Mouse (Mus musculus) frontal cortex, adult 2 months (tissue): ENCODE measurements around the gene Lpar4. TPM values are rescaled to one million over a fixed set of nuclear protein-coding genes. Genes with fewer than 3 reads are reported as not detected.

Experiments used
- DNase-seq, 2 experiments: peaks; one replicate each; pipeline ENCODE4 v3.0.0; 2022; ENCODE audit warnings: low spot score in 1 of 2; ENCODE audit errors: extremely low spot score in 1 of 2
- polyA plus RNA-seq: library from polyadenylated mRNA; depleted of rRNA; stranded (reverse); fragments of >200 nt; gene quantifications from 2 replicates; pipeline ENCODE4 v1.2.3, GENCODE M21; 2012; rRNA removed

The Lpar4 gene
- polyA plus RNA-seq, result 1.1 and 1.3 TPM in 2 replicates

DNA sequence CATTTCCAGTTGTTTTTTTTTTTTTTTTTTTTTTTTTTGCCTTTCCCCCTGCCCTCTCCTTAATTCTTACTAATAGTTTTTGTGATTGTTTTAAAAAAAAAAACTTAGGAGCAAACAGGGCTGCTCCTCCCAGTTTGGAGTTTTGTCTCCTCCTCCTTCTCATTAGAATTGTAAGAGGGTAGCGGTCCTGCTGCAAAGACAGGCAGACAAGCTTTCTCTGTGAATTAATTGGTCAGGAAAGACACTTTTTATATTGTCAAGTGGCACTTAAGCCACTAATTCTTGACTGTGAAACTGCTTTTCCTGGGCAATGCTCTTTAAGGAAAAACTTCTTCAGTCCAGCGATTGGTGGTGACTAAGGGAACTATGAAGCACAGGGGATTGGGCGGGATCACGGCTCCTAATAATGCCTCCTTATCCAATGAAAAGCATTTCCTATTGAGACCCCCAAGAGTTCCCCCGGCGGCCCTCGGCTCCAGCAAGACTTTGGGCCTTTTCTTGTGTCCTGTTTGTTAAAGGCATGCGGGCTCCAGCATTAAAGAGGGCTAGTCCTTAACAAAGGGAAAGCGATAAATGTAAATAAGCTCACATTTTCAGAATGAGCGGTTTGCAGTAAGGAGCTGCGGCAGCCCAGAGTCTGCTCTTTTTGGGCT is at the start of gene Lpar4:
TSS of gene Lpar4 (plus strand) at position 451 of the 653 bp plus-strand sequence.
- no peak for DNase-seq

DNA sequence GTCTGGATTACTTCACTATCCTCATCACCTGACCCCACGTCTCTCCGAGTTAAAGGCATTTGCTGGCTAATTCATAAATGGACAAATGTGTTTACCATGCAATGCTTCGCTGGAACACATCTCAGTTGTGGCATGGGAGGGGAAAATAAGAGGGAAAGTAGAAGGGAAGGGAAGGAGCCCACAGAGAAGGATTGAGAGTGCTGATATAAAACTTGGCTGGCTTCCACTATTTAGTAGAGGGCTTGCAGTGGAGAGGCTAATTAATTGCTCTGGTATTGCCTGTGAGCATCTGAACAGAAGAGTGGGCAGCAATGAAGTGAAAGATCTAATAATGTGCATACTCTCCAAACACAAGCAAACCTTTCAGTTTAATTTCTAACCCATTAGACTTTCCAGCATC is 49.0 kb upstream of the Lpar4 start:
- no peak for DNase-seq

DNA sequence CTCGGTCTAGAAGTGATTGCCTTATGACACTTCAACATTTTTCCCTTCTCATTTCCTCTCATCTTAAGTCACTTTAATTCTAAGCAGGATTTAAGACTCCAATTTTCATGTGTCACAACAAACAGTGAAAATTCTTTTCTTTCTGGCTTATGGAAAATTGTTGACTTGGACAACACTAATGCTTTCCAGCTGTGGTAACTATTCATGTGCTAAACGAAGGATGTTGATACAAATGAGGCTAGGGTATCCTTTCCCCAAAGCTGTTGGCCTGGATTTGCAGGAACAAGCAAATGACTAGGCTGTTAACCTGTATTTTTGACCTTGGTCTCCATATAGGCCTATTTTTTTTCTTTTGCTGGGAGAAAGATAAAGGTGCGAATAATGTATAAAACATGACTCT is 48.5 kb upstream of the Lpar4 start:
- no peak for DNase-seq

DNA sequence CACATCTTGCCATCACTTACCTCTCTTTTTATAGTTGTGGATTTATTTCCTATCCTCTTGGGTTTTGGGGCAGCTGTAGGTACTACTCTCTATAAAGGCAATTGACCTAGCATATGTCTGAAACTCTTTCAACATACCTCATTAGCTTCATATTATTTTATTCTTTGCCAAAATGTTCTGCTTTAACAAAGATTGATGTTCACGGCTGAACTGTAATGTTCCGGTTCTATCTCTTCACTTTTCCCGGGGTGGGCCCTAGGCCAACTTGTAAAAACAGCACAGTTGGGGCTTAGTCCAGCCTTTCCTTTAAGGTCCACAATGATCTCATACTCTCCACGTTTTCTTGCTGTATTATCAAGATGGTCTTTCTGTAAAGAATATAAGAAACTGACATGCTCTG is 48.1 kb upstream of the Lpar4 start:
- no peak for DNase-seq

DNA sequence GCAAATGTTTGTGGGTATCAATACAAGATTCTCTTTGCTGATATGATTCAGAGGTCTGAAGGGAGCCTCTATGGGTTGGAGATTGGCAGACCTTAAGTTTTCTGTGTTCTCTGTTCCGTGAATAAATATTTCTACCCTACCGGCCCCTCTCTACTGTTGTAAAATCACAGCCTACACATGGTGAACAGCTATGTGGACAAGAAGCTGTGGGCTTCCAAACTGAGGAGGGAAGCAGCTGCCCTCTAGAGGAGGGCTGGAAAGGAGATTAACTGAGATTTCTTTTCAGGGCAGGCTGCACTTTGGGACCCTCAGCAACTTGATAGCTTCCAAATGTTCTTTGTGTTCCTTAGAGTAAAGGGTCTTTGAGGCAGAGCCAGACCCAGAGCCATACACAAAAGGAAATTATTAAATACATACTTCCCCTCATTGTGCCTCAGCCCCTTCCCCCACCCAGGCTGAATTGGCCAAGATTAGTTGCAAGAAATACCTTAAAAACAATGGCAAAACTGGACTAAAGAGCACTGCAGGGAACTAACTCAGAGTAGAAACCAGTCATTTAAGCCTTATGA is 22.6 kb upstream of the Lpar4 start:
- DNase-seq, result no peak

DNA sequence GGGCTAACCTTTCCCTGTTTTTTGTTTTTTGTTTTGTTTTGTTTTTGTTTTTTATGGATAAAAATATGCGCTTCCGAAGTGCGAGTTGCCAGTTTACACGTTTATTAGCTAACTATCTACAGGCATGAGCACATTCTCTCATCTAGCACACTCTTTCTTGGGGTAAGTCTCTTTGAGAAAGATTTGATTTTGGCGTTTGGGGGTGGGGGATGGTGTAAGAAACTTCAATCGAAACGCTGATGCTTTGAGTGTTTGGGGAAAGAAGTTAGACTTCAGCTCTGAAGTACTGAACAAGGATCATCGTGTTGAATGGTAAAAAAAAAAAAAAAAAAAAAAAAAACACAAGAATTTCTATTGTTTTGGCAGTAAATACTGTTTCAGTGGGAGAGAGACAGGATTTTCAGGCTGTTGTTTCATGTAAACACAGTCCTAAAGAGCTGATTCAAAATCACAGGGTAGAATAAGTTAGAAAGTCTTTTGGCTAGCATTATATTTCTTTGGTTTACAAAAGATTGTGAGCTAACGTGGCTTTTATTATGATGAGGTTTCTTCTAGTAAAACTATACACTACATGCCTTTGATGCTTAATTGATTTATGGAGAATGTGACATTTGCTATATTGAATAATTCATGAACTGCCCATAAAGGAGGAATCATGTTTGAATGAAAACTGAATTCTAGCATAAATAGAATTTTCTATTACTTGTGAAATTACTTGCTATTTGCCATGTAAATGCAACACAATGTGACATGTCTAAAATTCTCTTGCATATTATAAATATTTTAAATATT is 599 bp downstream of the Lpar4 start:
- DNase-seq, result no peak

DNA sequence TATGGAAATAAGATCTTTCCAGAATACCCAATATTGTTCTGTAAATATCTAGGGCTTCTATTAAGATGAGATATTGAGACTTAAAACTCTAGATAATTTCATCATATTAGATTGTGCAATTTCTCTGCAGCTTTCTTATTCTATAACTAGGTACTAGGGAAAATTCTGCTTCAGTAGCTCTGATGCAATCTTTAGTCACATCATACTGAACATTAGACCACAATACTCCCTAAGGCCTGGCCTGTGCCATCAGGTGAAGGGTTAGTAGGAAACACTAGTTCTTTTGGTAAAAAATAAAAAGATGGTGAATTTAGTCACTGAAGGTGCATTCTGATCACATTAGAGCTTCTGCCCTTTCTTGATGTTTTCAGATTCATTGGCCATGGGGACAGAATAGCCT is 4.1 kb downstream of the Lpar4 start:
- no peak for DNase-seq

DNA sequence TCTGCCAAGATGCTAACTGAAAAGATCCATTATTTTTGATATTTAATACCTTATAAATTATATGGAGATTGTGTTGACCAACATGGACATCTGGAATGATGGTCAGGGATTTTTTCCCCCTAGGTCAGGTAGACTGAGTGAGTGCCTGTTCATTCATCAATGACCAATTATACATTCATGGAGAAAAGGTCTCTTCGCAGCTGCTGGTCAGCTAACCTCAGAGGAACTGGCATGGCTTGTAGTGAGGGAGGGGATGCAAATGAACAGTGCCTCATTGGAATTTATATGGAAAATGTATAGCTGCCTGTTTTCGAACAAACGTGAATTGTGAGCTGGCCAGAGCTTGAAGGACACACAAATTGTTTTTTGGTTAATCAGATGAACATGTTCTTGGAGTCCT is 18.9 kb downstream of the Lpar4 start:
- DNase-seq, result no peak

DNA sequence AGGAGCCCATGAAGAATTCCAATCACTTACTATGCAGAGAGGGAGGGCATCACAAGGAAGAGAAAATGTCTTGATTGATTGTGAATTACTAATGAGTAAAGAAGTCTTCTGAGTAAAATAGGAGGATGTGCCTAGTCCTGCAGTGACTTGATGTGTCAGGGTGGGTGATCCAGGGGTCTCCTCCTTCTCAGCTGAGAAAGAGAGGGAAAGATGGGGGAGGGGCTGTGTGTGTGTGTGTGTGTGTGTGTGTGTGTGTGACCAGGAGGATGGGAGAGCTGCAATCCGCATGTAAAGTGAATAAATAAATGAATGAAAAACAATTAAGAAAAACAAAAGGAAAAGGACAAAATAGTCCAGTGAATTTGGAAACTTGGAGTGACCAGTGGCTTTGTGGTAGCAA is 30.1 kb downstream of the Lpar4 start:
- DNase-seq, result no peak

DNA sequence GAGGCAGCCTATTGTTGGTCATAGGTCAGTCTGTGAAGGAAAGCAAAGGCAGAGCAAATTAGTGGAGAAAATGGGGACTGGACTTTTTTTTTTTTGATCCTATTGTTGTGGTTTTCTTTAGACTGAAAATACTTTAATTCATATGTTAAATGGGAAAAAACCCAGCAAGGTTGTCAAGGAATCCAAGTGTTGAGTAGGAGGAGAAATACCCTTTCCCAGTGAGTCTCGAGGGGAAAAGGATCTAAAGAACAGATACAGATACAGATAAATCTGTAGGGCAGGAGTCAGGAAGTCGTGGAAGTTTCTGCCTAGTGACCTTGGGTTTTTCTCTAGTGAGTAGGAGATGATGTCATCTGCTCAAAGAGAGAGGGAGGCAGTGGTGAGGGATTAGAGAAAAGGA is 30.6 kb downstream of the Lpar4 start:
- DNase-seq, result no peak

DNA sequence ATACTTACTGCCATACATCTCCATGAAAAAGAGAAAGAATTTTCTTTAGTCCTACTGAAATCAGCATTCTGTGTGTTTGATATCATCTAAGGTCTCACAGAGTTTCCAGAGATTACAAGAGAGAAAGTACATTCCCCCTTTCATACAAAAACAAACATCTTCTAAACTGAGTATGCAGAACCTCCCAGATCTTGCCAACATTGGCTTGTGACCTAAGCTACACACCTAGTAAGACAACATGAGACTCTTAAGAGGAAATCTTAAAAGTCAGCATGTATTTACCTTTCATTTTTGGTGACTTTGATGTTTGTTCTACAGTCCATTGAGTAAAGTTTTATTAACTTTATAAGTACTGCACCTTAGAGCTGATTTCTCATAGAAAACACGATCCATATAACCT is 33.4 kb downstream of the Lpar4 start:
- DNase-seq, result no peak

DNA sequence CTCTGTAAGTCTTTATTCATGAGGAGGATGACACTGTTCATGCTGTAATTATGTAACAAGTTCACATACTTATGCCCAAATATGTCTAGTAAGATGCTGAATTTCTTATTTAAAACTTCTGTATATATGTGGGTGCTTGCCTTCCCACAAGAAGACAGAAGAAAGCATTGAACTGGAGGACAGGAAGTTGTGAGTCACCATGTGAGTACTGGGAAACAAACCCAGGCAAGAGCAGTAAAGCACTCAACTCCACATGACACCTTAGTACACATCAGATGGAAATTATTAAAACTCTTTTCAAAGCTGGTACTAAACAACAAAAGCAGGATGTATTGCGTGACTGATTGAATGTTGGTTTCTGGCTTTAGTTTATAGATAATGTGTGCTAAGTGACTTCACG is 41.8 kb downstream of the Lpar4 start:
- DNase-seq, result no peak

DNA sequence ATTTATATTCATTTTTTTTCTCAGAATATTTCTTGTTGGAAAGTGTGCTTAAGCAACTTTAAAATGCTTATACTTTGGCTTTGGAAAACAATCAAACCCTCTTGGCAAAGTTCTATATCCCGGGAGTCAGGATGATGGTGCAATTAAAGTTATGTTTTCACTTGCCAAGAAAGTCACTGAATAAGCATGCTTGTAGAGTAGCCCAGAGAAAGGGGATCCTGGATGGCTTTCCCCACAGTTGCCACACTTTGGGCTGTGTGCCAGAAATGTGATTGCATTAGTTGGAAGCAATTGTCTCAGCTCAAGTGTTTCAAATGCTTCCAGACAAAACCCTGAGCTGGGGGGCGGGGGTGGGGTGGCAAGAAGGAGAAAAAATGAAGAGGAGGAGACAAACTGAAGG is 43.9 kb downstream of the Lpar4 start:
- DNase-seq, result no peak

Other genes with a start within 250 kb of the Lpar4 start
- gene Rtl3, start 80.0 kb upstream of the Lpar4 start, polyA plus RNA-seq, result 0.08 and 0.16 TPM in 2 replicates
- gene P2ry10, start 167.9 kb downstream of the Lpar4 start, polyA plus RNA-seq, result 0.04 TPM in 1 of 2 replicates, not detected in the other
- gene P2ry10b, start 228.3 kb downstream of the Lpar4 start, polyA plus RNA-seq, result 0.29 and 0.46 TPM in 2 replicates